Mouse (Mus musculus) hindbrain, embryonic 12.5 days (tissue): ENCODE data around the gene Ppa2. TPM values are rescaled to one million over a fixed set of nuclear protein-coding genes. Genes with fewer than 3 reads are reported as not detected.

Source experiments
- ATAC-seq: fragments of 200-750 bp; cut with Nextera tagmentation; 2 replicates; pipeline ENCODE4 v1.8.0; 2017; ENCODE audit warnings: moderate TSS enrichment; ENCODE audit not compliant: low FRiP score
- H3K27ac ChIP-seq: fragments of 300-500 bp; sonication (generic); 2 replicates; pipeline ENCODE4 v1.5.1; 2016; ENCODE audit warnings: mild to moderate bottlenecking
- H3K27me3 ChIP-seq: fragments of 300-500 bp; sonication (generic); 2 replicates; pipeline ENCODE4 v1.6.1; 2016; ENCODE audit warnings: mild to moderate bottlenecking
- H3K36me3 ChIP-seq: fragments of 300-500 bp; sonication (generic); 2 replicates; pipeline ENCODE4 v1.6.1; 2016; ENCODE audit warnings: mild to moderate bottlenecking
- H3K4me1 ChIP-seq: fragments of 300-500 bp; sonication (generic); 2 replicates; pipeline ENCODE4 v1.6.1; 2016
- H3K4me2 ChIP-seq: fragments of 300-500 bp; sonication (generic); replicated peaks from 2 replicates; pipeline ENCODE4 v1.6.1; 2016; ENCODE audit warnings: mild to moderate bottlenecking
- H3K4me3 ChIP-seq: fragments of 300-500 bp; sonication (generic); 2 replicates; pipeline ENCODE4 v1.5.1; 2016; ENCODE audit warnings: mild to moderate bottlenecking
- H3K9ac ChIP-seq: fragments of 300-500 bp; sonication (generic); 2 replicates; pipeline ENCODE4 v1.6.1; 2016; ENCODE audit warnings: mild to moderate bottlenecking, moderate library complexity
- H3K9me3 ChIP-seq: fragments of 300-500 bp; sonication (generic); replicated peaks from 2 replicates; pipeline ENCODE4 v1.6.1; 2016; ENCODE audit warnings: mild to moderate bottlenecking
- WGBS: fragments of 180-500 bp; shearing (Covaris S2); methylation state at CpG from one replicate; pipeline ENCODE4 v1.1.7; 2016; 5-methylcytosine and 5-hydroxymethylcytosine counted together
- polyA plus RNA-seq: library from polyadenylated mRNA; unstranded; fragments of >200 nt; fragmentation: Nextera tagmentation; extraction: Ambion mirVana; gene quantifications from 2 replicates; pipeline ENCODE4 v1.2.1, GENCODE M21; 2016

The Ppa2 gene
- polyA plus RNA-seq, 1 experiment from 2014 or later = 70.3 TPM

DNA sequence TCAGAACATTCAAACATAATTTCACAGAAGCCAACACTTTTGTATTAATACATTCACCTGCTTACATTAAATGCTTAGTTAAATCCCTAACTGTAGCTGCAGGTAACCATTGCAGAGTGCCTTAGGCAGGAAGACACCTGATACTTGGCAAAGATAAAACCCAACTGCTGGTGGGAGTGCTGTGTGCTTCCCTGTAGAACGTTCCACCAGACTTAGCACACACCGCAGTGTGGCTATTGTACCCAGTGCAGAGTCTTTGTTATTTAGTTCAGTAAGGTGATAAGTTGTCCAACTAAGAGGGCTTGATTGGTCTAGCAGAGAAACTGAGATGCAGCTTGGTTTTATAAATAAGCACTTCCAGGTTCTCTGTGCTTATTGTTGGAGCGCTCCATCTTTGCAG, 54.2 kb downstream of the Ppa2 start:
- Histone ChIP-seq H3K9ac (no peak overlapping the region), H3K36me3 (0 out of 2 replicates have a peak, but pooled peaks cover 5% of the 10 kb centered on the region), H3K9me3 (no peaks in the 10 kb centered on the region), H3K4me2 (no peak overlapping the region), H3K4me3 (no peak overlapping the region), H3K4me1 (no peaks in the 10 kb centered on the region), H3K27ac (no peak overlapping the region), H3K27me3 (no peaks in the 10 kb centered on the region)
- 80% methylated on average over 3 of the region's 3 CpGs for WGBS
- ATAC-seq = no peak

DNA sequence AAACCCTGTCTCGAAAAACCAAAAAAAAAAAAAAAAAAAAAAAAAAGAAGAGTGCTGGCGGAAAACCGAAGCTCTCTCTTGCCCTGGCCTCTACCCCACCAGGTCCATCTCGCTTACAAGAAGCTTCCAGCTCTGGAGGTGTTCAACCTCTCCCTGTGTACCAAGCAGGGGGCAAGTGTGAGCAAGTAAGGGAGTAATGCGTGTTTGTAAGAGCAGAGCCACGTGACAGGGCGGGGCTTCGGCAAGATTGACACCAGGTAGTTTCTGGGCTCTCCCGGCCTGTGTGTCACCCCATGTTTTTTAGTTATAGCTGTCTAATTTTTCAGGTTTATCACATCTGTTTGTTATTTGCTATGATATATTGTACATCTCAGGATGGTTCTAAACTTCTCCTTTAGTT, 56.2 kb downstream of the Ppa2 start:
- no peaks in the 10 kb centered on the region for H3K4me1 ChIP-seq
- H3K4me3 ChIP-seq = no peak overlapping the region
- H3K27ac ChIP-seq = no peak overlapping the region
- no peak overlapping the region for H3K9ac ChIP-seq
- WGBS = 86% methylated on average over 9 of the region's 9 CpGs
- H3K4me2 ChIP-seq = no peak overlapping the region
- no peaks in the 10 kb centered on the region for H3K27me3 ChIP-seq
- H3K36me3 ChIP-seq = 0 out of 2 replicates have a peak, but pooled peaks cover 5% of the 10 kb centered on the region
- no peaks in the 10 kb centered on the region for H3K9me3 ChIP-seq
- no peak for ATAC-seq

DNA sequence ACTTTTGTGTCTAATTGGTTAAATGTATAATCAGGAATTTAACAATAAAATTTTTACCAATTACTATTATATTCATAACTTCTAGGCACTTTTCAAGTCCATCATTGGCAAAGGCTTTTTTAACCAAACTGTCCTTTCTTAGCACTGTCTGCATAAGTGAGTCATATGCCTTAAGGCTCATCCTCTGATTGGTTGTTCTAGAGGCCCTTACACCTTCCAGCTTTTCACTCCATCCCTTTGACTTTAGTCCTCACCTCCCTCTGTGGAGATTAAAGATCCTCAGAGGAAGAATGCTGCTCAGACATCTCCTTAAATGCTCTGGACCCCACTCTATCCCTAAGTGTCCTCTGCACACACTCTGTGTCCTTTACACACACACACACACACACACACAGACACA, 68.3 kb downstream of the Ppa2 start:
- no peak overlapping the region for H3K9ac ChIP-seq
- no peak overlapping the region for H3K4me2 ChIP-seq
- H3K27ac ChIP-seq = no peak overlapping the region
- no peaks in the 10 kb centered on the region for H3K27me3 ChIP-seq
- peaks cover 34% of the 10 kb centered on the region for H3K36me3 ChIP-seq
- no peak overlapping the region for H3K4me3 ChIP-seq
- peaks cover 25% of the 10 kb centered on the region for H3K9me3 ChIP-seq
- ATAC-seq = no peak
- H3K4me1 ChIP-seq = no peaks in the 10 kb centered on the region

DNA sequence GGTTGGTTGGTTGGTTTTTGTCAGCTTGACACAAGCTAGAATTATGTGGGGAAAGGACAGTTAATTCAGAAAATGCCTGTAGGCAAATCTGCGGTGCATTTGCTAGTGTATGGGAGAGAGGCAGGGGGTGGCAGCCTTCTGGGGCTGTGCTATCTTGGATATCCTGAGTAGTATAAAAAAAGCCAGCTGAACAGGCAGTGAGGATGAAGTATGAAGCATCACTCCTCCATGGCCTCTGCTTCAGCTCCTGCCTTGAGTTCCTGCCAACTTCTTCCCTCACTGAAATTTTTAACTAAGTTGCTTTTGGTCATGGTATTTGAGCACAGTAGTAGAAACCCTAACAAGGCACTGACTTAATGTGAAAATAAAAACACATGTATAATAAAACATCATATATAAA, 70.1 kb downstream of the Ppa2 start:
- 0 out of 2 replicates have a peak, but pooled peaks cover 4% of the 10 kb centered on the region for H3K4me1 ChIP-seq
- H3K4me3 ChIP-seq = no peak overlapping the region
- H3K27ac ChIP-seq = no peak overlapping the region
- H3K9ac ChIP-seq = no peak overlapping the region
- 93% methylated on average over 1 of the region's 1 CpGs for WGBS
- peaks cover 30% of the 10 kb centered on the region for H3K36me3 ChIP-seq
- H3K4me2 ChIP-seq = no peak overlapping the region
- no peaks in the 10 kb centered on the region for H3K27me3 ChIP-seq
- ATAC-seq = no peak
- H3K9me3 ChIP-seq = peaks cover 25% of the 10 kb centered on the region

DNA sequence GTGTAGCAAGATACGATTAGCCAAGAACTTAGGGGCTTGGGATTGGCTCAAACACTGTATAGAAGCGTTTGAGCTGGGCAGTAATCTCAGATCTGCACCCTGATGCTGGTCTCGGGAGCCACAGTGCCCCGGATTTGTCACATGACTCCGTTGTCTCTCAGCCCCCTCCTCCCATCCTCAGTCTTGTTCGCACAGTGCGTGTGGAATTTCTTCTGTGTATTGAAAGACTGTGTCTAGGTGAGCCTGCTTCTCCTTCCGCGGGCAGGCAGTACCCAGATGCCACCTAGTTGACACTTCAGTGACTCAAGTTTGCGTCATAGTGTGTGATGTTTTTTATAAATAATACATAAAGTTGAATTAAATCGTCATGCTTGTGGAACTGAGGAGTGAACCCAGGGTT, 71.6 kb downstream of the Ppa2 start:
- WGBS = 78% methylated on average over 11 of the region's 11 CpGs
- 0 out of 2 replicates have a peak, but pooled peaks cover 4% of the 10 kb centered on the region for H3K4me1 ChIP-seq
- H3K27ac ChIP-seq = no peak overlapping the region
- no peak overlapping the region for H3K4me3 ChIP-seq
- H3K36me3 ChIP-seq = peaks cover 26% of the 10 kb centered on the region
- H3K27me3 ChIP-seq = no peaks in the 10 kb centered on the region
- no peak overlapping the region for H3K4me2 ChIP-seq
- H3K9me3 ChIP-seq = peaks cover 25% of the 10 kb centered on the region
- H3K9ac ChIP-seq = no peak overlapping the region
- peak; percentile 55 for ATAC-seq

DNA sequence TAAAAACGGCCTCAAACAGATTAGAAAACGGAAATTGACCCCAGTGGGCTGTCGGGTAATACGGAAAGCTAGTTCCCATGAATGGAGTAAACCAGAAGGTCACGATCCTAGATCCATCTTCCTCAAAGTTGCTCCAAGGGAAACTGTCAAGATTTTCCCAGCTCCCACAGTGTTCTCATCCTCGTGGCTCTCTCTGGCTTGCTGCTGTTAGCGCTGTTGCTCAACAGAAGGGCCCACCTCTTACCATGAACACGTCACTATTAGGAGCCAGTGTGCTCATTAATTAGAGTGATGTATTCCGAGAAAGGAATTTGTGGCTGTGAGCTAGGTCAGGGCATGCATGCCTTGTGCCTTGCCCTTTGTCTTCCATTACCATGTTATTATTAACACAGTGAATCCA, 72.2 kb downstream of the Ppa2 start:
- Histone ChIP-seq H3K9ac (no peak overlapping the region), H3K4me3 (no peak overlapping the region), H3K4me2 (no peak overlapping the region), H3K27me3 (no peaks in the 10 kb centered on the region), H3K4me1 (0 out of 2 replicates have a peak, but pooled peaks cover 4% of the 10 kb centered on the region), H3K9me3 (peaks cover 25% of the 10 kb centered on the region), H3K36me3 (peaks cover 23% of the 10 kb centered on the region), H3K27ac (no peak overlapping the region)
- peak; percentile 47; the same call in 1 of the 2 replicates for ATAC-seq
- WGBS = 48% methylated on average over 9 of the region's 9 CpGs

DNA sequence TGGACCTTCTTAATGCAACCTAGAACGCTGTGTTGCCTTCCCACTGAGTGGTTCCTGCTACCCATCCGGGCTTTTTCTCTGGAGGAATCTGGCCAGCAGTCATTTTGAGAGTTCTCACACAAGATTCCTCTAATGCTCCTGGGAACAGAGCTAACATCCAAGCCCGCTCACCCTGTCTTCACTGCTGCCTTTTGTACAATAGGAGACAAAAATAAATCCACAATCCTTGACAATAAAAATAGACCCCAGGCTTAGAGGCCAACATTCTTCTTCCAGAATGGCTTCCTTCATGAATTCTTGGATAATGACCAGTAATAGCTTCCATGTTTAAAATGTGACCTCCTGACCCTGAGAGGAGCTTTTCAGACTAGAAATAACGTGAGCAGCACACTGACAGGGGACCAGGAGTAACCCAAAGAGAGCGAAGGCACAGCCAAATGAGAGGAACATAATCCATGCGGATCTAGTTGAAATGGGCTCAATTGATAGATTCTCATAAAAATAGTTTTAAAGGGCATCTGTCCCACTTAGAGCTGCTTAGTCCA, 74.3 kb downstream of the Ppa2 start:
- Histone ChIP-seq H3K9me3 (peaks cover 6% of the 10 kb centered on the region), H3K9ac (no peak overlapping the region), H3K4me1 (0 out of 2 replicates have a peak, but pooled peaks cover 4% of the 10 kb centered on the region), H3K27me3 (no peaks in the 10 kb centered on the region), H3K4me3 (no peak overlapping the region), H3K4me2 (no peak overlapping the region), H3K36me3 (0 out of 2 replicates have a peak, but pooled peaks cover 5% of the 10 kb centered on the region), H3K27ac (no peak overlapping the region)
- 67% methylated on average over 6 of the region's 6 CpGs for WGBS
- ATAC-seq = no peak

DNA sequence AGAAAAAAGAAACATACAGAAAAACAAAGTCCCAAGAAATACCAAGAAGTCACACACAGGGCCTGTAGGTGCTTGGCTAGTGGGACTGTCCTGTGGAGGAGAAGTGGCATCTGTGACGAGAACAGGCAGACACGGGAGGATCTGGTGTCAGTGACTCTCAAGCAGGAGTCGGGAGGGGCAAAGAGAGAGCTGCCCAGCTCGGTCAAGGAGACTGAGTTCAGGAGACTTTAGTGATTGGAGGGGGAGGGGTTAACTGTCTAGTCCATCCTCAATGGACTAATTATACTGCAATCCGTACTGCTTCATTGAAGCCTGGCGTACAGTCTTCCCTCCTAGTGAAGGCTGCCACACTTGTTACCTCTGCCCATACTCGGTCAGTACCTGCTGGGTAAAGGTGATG, 77.4 kb downstream of the Ppa2 start:
- H3K27me3 ChIP-seq = no peaks in the 10 kb centered on the region
- 66% methylated on average over 7 of the region's 7 CpGs for WGBS
- H3K4me2 ChIP-seq = no peak overlapping the region
- no peaks in the 10 kb centered on the region for H3K36me3 ChIP-seq
- no peaks in the 10 kb centered on the region for H3K9me3 ChIP-seq
- ATAC-seq = no peak
- H3K4me3 ChIP-seq = no peak overlapping the region
- H3K4me1 ChIP-seq = 0 out of 2 replicates have a peak, but pooled peaks cover 4% of the 10 kb centered on the region
- H3K27ac ChIP-seq = no peak overlapping the region
- no peak overlapping the region for H3K9ac ChIP-seq

DNA sequence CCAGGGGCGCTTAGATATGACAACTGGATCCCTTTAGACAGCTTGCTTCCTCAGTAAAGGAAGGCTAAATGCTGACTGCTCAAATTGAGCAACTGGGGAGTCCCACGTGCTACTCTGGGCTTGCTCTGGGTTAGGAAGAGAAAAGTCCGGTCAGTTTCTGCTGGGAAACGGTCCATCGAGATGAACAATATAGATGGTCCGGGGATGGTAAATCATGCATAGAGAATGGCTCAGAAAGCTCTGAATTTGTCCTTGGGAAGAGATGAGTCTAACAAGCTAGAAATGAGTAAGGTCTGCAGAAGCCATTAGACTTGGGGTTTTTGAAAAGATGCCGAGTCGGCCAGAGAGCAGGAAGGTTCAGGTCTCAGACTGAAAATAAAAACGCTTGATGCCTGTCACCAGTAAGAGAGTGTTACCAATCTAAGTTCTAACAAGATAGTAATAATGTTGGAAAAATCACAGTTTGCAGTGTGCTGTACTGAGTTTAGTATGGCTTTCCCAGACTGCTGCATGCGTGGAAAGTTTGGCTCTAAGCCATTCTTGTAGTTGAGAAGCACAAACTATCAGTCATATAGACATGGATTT, 80.0 kb downstream of the Ppa2 start:
- no peak overlapping the region for H3K4me3 ChIP-seq
- H3K9me3 ChIP-seq = no peaks in the 10 kb centered on the region
- no peak overlapping the region for H3K4me2 ChIP-seq
- H3K4me1 ChIP-seq = no peaks in the 10 kb centered on the region
- no peaks in the 10 kb centered on the region for H3K36me3 ChIP-seq
- H3K9ac ChIP-seq = no peak overlapping the region
- H3K27ac ChIP-seq = no peak overlapping the region
- H3K27me3 ChIP-seq = no peaks in the 10 kb centered on the region
- ATAC-seq = no peak
- WGBS = 93% methylated on average over 10 of the region's 10 CpGs

DNA sequence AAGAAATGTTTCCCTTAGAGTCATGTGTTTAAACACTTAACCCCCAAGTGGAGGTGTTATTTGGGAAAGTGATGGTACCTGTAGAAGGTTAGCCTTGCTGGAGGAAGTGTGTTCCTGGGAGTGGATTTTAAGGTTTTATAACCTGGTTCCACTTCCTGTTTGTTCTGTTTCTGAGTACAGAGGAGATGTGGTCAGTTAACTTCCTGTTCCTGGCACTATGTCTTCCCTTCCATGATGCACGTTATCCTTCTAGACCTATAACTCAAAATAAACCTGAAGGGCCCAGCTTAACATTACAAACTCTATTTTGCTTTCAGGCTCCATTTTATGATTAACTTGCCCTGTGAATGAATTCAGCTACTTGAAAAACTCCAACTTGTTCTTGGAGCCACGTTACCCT, 84.6 kb downstream of the Ppa2 start:
- no peak for ATAC-seq
- H3K4me2 ChIP-seq = no peak overlapping the region
- WGBS = 79% methylated on average over 2 of the region's 2 CpGs
- no peak overlapping the region for H3K9ac ChIP-seq
- no peaks in the 10 kb centered on the region for H3K27me3 ChIP-seq
- no peaks in the 10 kb centered on the region for H3K4me1 ChIP-seq
- H3K4me3 ChIP-seq = no peak overlapping the region
- H3K36me3 ChIP-seq = no peaks in the 10 kb centered on the region
- H3K9me3 ChIP-seq = no peaks in the 10 kb centered on the region
- H3K27ac ChIP-seq = no peak overlapping the region

DNA sequence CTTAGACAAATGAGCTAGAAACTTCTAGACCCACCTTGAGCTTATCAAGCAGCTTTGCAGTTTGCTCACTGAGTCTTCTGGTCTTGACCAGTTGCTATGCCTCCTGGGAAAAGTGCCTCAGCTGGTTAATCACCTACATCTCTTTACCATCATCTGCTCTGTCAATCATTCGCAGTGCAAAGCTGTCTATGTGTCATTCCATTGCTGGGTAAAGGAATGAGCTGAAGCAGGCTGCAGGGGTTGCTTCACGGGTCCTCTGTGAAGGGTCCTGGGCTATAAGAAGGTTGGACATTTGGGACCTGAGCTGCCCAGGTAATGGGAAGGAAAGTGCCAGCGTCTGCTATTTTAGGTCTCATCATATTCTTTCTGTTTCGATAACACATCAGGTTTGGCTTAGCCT, 93.9 kb downstream of the Ppa2 start:
- no peaks in the 10 kb centered on the region for H3K9me3 ChIP-seq
- WGBS = 85% methylated on average over 4 of the region's 4 CpGs
- H3K9ac ChIP-seq = no peak overlapping the region
- H3K27ac ChIP-seq = no peak overlapping the region
- H3K4me2 ChIP-seq = no peak overlapping the region
- H3K27me3 ChIP-seq = no peaks in the 10 kb centered on the region
- no peak for ATAC-seq
- no peak overlapping the region for H3K4me3 ChIP-seq
- H3K36me3 ChIP-seq = no peaks in the 10 kb centered on the region
- H3K4me1 ChIP-seq = no peaks in the 10 kb centered on the region

DNA sequence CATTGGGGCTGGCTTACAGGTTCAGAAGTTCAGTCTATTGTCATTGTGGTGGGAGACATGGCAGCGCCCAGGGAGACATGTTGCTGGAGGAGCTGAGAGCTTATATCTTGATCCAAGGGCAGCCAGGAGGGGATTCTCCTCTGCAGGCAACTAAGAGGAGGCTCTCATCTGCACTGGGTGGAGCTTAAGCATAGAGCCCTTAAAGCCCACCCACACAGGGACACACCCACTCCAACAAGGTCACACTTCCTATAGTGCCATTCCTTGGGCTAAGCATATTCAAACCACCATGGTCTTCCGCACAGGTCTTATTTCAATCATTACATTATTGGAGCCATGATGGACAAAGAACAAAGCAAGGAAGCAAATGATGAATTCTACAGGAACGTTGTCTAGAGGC, 95.7 kb downstream of the Ppa2 start:
- Histone ChIP-seq H3K27ac (no peak overlapping the region), H3K4me1 (no peaks in the 10 kb centered on the region), H3K27me3 (no peaks in the 10 kb centered on the region), H3K4me3 (no peak overlapping the region), H3K9ac (no peak overlapping the region), H3K9me3 (no peaks in the 10 kb centered on the region), H3K4me2 (no peak overlapping the region), H3K36me3 (no peaks in the 10 kb centered on the region)
- 87% methylated on average over 3 of the region's 3 CpGs for WGBS
- ATAC-seq = no peak

DNA sequence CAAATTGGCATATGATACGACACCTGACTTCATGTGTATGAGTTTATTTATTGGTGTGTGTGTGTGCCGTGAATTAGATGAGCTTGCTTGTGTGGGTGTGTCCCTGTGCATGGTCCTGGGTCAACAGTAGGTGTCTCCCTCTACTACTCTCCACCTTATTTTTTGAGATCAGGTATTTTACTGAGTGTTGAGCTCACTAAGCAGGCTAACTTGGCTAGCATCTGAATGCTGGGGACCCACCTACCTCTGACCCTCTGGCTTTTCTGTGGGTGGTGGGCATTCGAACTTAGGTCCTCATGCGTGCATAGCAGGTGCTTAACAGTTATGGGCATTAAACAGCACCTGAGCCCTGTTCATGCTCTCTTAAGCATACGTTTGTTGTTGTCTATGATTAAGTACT, 96.3 kb downstream of the Ppa2 start:
- H3K4me3 ChIP-seq = no peak overlapping the region
- H3K27ac ChIP-seq = no peak overlapping the region
- WGBS = 88% methylated on average over 5 of the region's 5 CpGs
- no peaks in the 10 kb centered on the region for H3K4me1 ChIP-seq
- H3K4me2 ChIP-seq = no peak overlapping the region
- no peak for ATAC-seq
- H3K9me3 ChIP-seq = no peaks in the 10 kb centered on the region
- no peak overlapping the region for H3K9ac ChIP-seq
- H3K27me3 ChIP-seq = no peaks in the 10 kb centered on the region
- no peaks in the 10 kb centered on the region for H3K36me3 ChIP-seq
